ENCODE assay signal across 8 mouse cellular contexts in genomic region chr3:96729403-96729784, GRCm38 (mm10). TPM values are rescaled to one million over a fixed set of nuclear protein-coding genes. Genes with fewer than 3 reads are reported as not detected.
DNase-seq lines count a peak whose midpoint lies in the region; ATAC-seq and TF ChIP-seq lines count a peak whose summit lies in the region.
"Had no signal": no experiment of that assay in that cellular context is flagged by ENCODE, and none has a peak within 500 bp of the region (broad histone marks: within the 10 kb centered on the region; RNA-seq: fewer than 3 reads in every experiment).

No protein-coding gene starts in this region.

- no peak overlapping the region for H3K4me3 ChIP-seq in kidney, postnatal 0 days (replicated peaks; ENCODE audit: low read depth, low read length)
- H3K4me3 ChIP-seq in embryonic facial prominence, embryonic 12.5 days, result no peak overlapping the region
- no peak overlapping the region for H3K4me3 ChIP-seq in midbrain, embryonic 16.5 days (ENCODE audit: low read depth, low read length)

- ATAC-seq in kidney, postnatal 0 days (replicated peaks; ENCODE audit: low FRiP score, low read depth), result no peak
- ATAC-seq in embryonic facial prominence, embryonic 12.5 days (ENCODE audit: insufficient number of reproducible peaks, insufficient read depth, low FRiP score, low TSS enrichment), result no peak
- ATAC-seq in midbrain, embryonic 16.5 days, result no peak

- TF ChIP-seq CTCF in kidney, postnatal 0 days (IDR thresholded peaks at IDR 0.05; ENCODE audit: low read depth), result peak; percentile 34; the same call in 1 of the 2 replicates

- no peaks in the 10 kb centered on the region for H3K36me3 ChIP-seq in kidney, postnatal 0 days (ENCODE audit: insufficient read depth, low read length)
- peaks cover 2% of the 10 kb centered on the region; the same call in 1 of the 2 replicates for H3K36me3 ChIP-seq in embryonic facial prominence, embryonic 12.5 days
- H3K36me3 ChIP-seq in midbrain, embryonic 16.5 days (ENCODE audit: control insufficient read depth, insufficient read depth, low read length), result no peaks in the 10 kb centered on the region

- no peaks in the 10 kb centered on the region for H3K27me3 ChIP-seq in kidney, postnatal 0 days (ENCODE audit: insufficient read depth, low read length)
- H3K27me3 ChIP-seq in embryonic facial prominence, embryonic 12.5 days, result no peaks in the 10 kb centered on the region
- no peaks in the 10 kb centered on the region for H3K27me3 ChIP-seq in midbrain, embryonic 16.5 days (ENCODE audit: control insufficient read depth, insufficient read depth, low read depth, low read length)

- no peak overlapping the region for H3K9ac ChIP-seq in kidney, postnatal 0 days (ENCODE audit: low read depth, low read length)
- no peak overlapping the region for H3K9ac ChIP-seq in embryonic facial prominence, embryonic 12.5 days
- H3K9ac ChIP-seq in midbrain, embryonic 16.5 days (ENCODE audit: low read depth, low read length), result no peak overlapping the region

- WGBS in kidney, postnatal 0 days, result 40% methylated on average over 3 of the region's 3 CpGs
- 34% methylated on average over 3 of the region's 3 CpGs for WGBS in embryonic facial prominence, embryonic 12.5 days
- 82% methylated on average over 3 of the region's 3 CpGs for WGBS in midbrain, embryonic 16.5 days

- no peaks in the 10 kb centered on the region for H3K9me3 ChIP-seq in kidney, postnatal 0 days (replicated peaks; ENCODE audit: low read length)
- no peaks in the 10 kb centered on the region for H3K9me3 ChIP-seq in embryonic facial prominence, embryonic 12.5 days
- no peaks in the 10 kb centered on the region for H3K9me3 ChIP-seq in midbrain, embryonic 16.5 days (replicated peaks; ENCODE audit: control insufficient read depth, low read length, poor library complexity, severe bottlenecking)

- peaks cover 18% of the 10 kb centered on the region for H3K4me1 ChIP-seq in kidney, postnatal 0 days (replicated peaks; ENCODE audit: insufficient read depth, low read length)
- peaks cover 15% of the 10 kb centered on the region for H3K4me1 ChIP-seq in embryonic facial prominence, embryonic 12.5 days
- H3K4me1 ChIP-seq in midbrain, embryonic 16.5 days (ENCODE audit: control insufficient read depth, insufficient read depth, low read length), result peaks cover 30% of the 10 kb centered on the region

- peak overlapping the region; percentile 67; the same call in 1 of the 2 replicates for H3K4me2 ChIP-seq in kidney, postnatal 0 days (ENCODE audit: low read length)
- peak overlapping the region; percentile 67; the same call in 1 of the 2 replicates for H3K4me2 ChIP-seq in embryonic facial prominence, embryonic 12.5 days (replicated peaks)
- peak overlapping the region; percentile 82 for H3K4me2 ChIP-seq in midbrain, embryonic 16.5 days (ENCODE audit: low read length)

- DNase-seq in kidney, postnatal 0 days (ENCODE audit: low spot score), result peak; percentile 56
- no peak for DNase-seq in kidney, postnatal 4 days
- peak; percentile 93 for DNase-seq in MEL-GATA-1-ER (ENCODE audit: extremely low read depth, low read depth)
- DNase-seq in layer of hippocampus, postnatal 10 days (ENCODE audit: low spot score in 2 of 2), result no peak
- DNase-seq in testis, postnatal 14 days (ENCODE audit: low spot score), result no peak
- DNase-seq: gastrocnemius, postnatal 25 days had no signal

- no peak overlapping the region for H3K27ac ChIP-seq in kidney, postnatal 0 days
- no peak overlapping the region for H3K27ac ChIP-seq in embryonic facial prominence, embryonic 12.5 days
- H3K27ac ChIP-seq in midbrain, embryonic 16.5 days (ENCODE audit: low read length), result no peak overlapping the region

RNA-seq across cellular contexts. Expression of gene Rnf115, which starts 1.9 kb away (rescaled TPM):
- polyA plus RNA-seq in kidney, postnatal 0 days (2015; fragmentation: Nextera tagmentation; extraction: Ambion mirVana), result 59.0 and 59.2 TPM in 2 replicates
- polyA plus RNA-seq in embryonic facial prominence, embryonic 12.5 days (2016; fragmentation: Nextera tagmentation; extraction: Ambion mirVana), result 64.5 and 70.3 TPM in 2 replicates
- 71.4 and 75.8 TPM in 2 replicates for polyA plus RNA-seq in midbrain, embryonic 16.5 days (2015; fragmentation: Nextera tagmentation; extraction: Ambion mirVana)
- 10 to 100 TPM; 46.3 to 56.3 TPM for total RNA-seq in layer of hippocampus, postnatal 10 days (2021)

RNA-seq across cellular contexts. Expression of gene Polr3c, which starts 2.0 kb away (rescaled TPM):
- 25.3 and 29.8 TPM in 2 replicates for polyA plus RNA-seq in kidney, postnatal 0 days (2015; fragmentation: Nextera tagmentation; extraction: Ambion mirVana)
- 35.5 and 36.6 TPM in 2 replicates for polyA plus RNA-seq in embryonic facial prominence, embryonic 12.5 days (2016; fragmentation: Nextera tagmentation; extraction: Ambion mirVana)
- 33.3 and 34.0 TPM in 2 replicates for polyA plus RNA-seq in midbrain, embryonic 16.5 days (2015; fragmentation: Nextera tagmentation; extraction: Ambion mirVana)
- 10 to 100 TPM; 26.4 to 28.1 TPM for total RNA-seq in layer of hippocampus, postnatal 10 days (2021)

RNA-seq across cellular contexts. Expression of gene Nudt17, which starts 21.0 kb away (rescaled TPM):
- 8.2 and 9.5 TPM in 2 replicates for polyA plus RNA-seq in kidney, postnatal 0 days (2015; fragmentation: Nextera tagmentation; extraction: Ambion mirVana)
- polyA plus RNA-seq in embryonic facial prominence, embryonic 12.5 days (2016; fragmentation: Nextera tagmentation; extraction: Ambion mirVana), result 13.7 and 14.7 TPM in 2 replicates
- 16.0 and 17.2 TPM in 2 replicates for polyA plus RNA-seq in midbrain, embryonic 16.5 days (2015; fragmentation: Nextera tagmentation; extraction: Ambion mirVana)
- total RNA-seq in layer of hippocampus, postnatal 10 days (2021), result 10 to 100 TPM in 1 of 2 experiments, 1 to 10 TPM in 1; 9.8 to 11.0 TPM

RNA-seq across cellular contexts. Expression of gene Pias3, which starts 33.2 kb away (rescaled TPM):
- polyA plus RNA-seq in kidney, postnatal 0 days (2015; fragmentation: Nextera tagmentation; extraction: Ambion mirVana), result 38.7 and 39.1 TPM in 2 replicates
- 77.4 and 77.5 TPM in 2 replicates for polyA plus RNA-seq in embryonic facial prominence, embryonic 12.5 days (2016; fragmentation: Nextera tagmentation; extraction: Ambion mirVana)
- 38.7 and 41.6 TPM in 2 replicates for polyA plus RNA-seq in midbrain, embryonic 16.5 days (2015; fragmentation: Nextera tagmentation; extraction: Ambion mirVana)
- total RNA-seq in layer of hippocampus, postnatal 10 days (2021), result 10 to 100 TPM; 25.6 to 31.7 TPM

RNA-seq across cellular contexts. Expression of gene Ankrd35, which starts 59.5 kb away (rescaled TPM):
- 1.0 and 1.3 TPM in 2 replicates for polyA plus RNA-seq in kidney, postnatal 0 days (2015; fragmentation: Nextera tagmentation; extraction: Ambion mirVana)
- polyA plus RNA-seq in embryonic facial prominence, embryonic 12.5 days (2016; fragmentation: Nextera tagmentation; extraction: Ambion mirVana), result 0.92 and 1.1 TPM in 2 replicates
- polyA plus RNA-seq in midbrain, embryonic 16.5 days (2015; fragmentation: Nextera tagmentation; extraction: Ambion mirVana), result 2.9 and 3.2 TPM in 2 replicates
- total RNA-seq in layer of hippocampus, postnatal 10 days (2021), result 1 to 10 TPM; 6.9 to 7.4 TPM

Comparison
In these comparisons a context has a peak if more than half of its experiments do, and no peak if none do; other contexts are left out.
1. DNase-seq: peak in kidney, postnatal 0 days (single experiment) and MEL-GATA-1-ER (single experiment); none in kidney, postnatal 4 days (0 of 2), layer of hippocampus, postnatal 10 days (0 of 2) and testis, postnatal 14 days (single experiment).
2. Peak in every context shown above with its lines, with median percentiles within 50 percentile points of each other: H3K4me2 ChIP-seq.